ENCODE assay signal across 8 mouse cellular contexts in the genomic region with DNA sequence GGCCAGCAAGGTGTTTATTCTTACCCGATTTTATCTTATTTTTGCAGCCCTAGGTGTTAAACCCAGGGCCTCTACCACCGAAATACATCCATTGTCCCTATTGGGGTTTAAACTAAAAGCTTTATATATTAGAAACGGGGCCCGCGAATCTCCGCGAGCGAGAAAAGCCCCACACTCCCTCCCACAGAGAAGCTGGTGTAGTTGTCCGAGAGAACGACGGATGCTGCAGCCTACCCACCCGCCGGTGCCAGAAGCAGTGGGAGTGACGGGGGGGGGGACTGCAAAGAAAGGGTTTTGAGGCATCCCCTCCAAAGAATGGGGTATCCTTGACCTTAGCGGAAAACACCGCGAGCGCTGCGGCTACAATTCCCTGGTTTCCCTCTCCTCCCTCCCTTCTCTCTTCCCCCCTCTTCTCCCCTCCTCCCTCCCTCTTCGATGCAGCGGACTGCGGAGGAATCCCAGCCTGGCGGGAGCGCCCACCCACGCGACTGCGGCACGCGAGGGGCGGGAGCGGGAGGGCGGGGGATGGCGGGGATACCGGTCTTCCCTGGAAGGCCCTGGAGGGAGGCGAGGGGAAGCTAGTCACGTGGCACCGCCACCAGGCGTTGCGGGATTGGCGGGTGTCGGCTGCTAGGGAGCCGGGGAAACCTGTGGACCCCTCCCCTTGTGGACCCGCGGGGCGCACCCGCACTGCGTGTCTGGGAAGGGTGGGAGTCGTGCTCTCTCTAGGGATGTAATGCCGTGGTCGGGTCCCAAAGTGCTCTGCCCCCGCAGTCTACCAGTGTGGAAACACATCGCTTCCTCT. TPM values are rescaled to one million over a fixed set of nuclear protein-coding genes. Genes with fewer than 3 reads are reported as not detected.
DNase-seq lines count a peak whose midpoint lies in the region; ATAC-seq lines count a peak whose summit lies in the region.

No protein-coding gene starts in this region.

- peak overlapping the region; percentile 48 for H3K4me3 ChIP-seq in hindbrain, embryonic 15.5 days

- peaks cover 28% of the 10 kb centered on the region for H3K4me1 ChIP-seq in hindbrain, embryonic 15.5 days (replicated peaks)

- DNase-seq in gastrocnemius, adult 18-20 months (ENCODE audit: low spot score): peak; percentile 40
- no peak for DNase-seq in gastrocnemius, adult 8-10 months (ENCODE audit: low spot score in 2 of 2)
- peak; percentile 90 for DNase-seq in cerebellum, adult 9-10 months
- peak; percentile 85 to 88 for DNase-seq in frontal cortex, postnatal 14 days (ENCODE audit: low spot score in 2 of 2)
- peak; percentile 84 to 89 for DNase-seq in left cerebral cortex, postnatal 25 days (ENCODE audit: low spot score in 2 of 2)
- peak; percentile 91 for DNase-seq in right cerebral cortex, postnatal 14 days

- H3K9me3 ChIP-seq in hindbrain, embryonic 15.5 days: no peaks in the 10 kb centered on the region

- intact Hi-C loops in left cerebral cortex, postnatal 25 days (cut with DNase I): loop anchor here (2.0 kb wide), 1 partner anchor 28 kb away; no protein-coding TSS in a partner anchor

- peak overlapping the region; percentile 96 for H3K27ac ChIP-seq in hindbrain, embryonic 15.5 days (replicated peaks)

- peak overlapping the region; percentile 62 for H3K9ac ChIP-seq in hindbrain, embryonic 15.5 days

- ATAC-seq in hindbrain, embryonic 15.5 days (ENCODE audit: low FRiP score, low read depth): peak; percentile 96
- ATAC-seq in megakaryocyte progenitor cell, adult 5-6 weeks (replicated peaks; ENCODE audit: poor library complexity): peak; percentile 76

- no peaks in the 10 kb centered on the region for H3K36me3 ChIP-seq in hindbrain, embryonic 15.5 days

- H3K27me3 ChIP-seq in hindbrain, embryonic 15.5 days: no peaks in the 10 kb centered on the region

- under 1% methylated on average over 51 of the region's 52 CpGs for WGBS in hindbrain, embryonic 15.5 days

- peak overlapping the region; percentile 72 for H3K4me2 ChIP-seq in hindbrain, embryonic 15.5 days

RNA-seq across cellular contexts. Expression of a gene that starts 9.4 kb away (rescaled TPM):
- 10 to 100 TPM; 23.3 to 24.4 TPM for total RNA-seq in gastrocnemius, adult 18-20 months (2021)
- 10 to 100 TPM; 23.6 to 27.2 (median 25.0) TPM for total RNA-seq in gastrocnemius, adult 8-10 months (2022)
- polyA plus RNA-seq in hindbrain, embryonic 15.5 days (2015; fragmentation: Nextera tagmentation; extraction: Ambion mirVana): 32.2 and 34.6 TPM in 2 replicates
- 10 to 100 TPM; 58.7 TPM for total RNA-seq in left cerebral cortex, postnatal 25 days (2021)
- 24.5 and 29.0 TPM in 2 replicates for total RNA-seq in megakaryocyte progenitor cell, adult 5-6 weeks (2015)
- 44.3 and 49.5 TPM in 2 replicates for total RNA-seq in megakaryocyte progenitor cell, adult 5-6 weeks (2017)

RNA-seq across cellular contexts. Expression of a gene that starts 56.6 kb away (rescaled TPM):
- not detected for total RNA-seq in gastrocnemius, adult 18-20 months (2021)
- not detected for total RNA-seq in gastrocnemius, adult 8-10 months (2022)
- polyA plus RNA-seq in hindbrain, embryonic 15.5 days (2015; fragmentation: Nextera tagmentation; extraction: Ambion mirVana): 0.14 TPM in 1 of 2 replicates, not detected in the other
- total RNA-seq in left cerebral cortex, postnatal 25 days (2021): not detected
- total RNA-seq in megakaryocyte progenitor cell, adult 5-6 weeks (2015): 1.6 TPM in 1 of 2 replicates, not detected in the other
- 0.12 TPM in 1 of 2 replicates, not detected in the other for total RNA-seq in megakaryocyte progenitor cell, adult 5-6 weeks (2017)

RNA-seq across cellular contexts. Expression of a gene that starts 56.9 kb away (rescaled TPM):
- 10 to 100 TPM; 24.1 to 24.3 TPM for total RNA-seq in gastrocnemius, adult 18-20 months (2021)
- 10 to 100 TPM; 24.9 to 28.2 (median 26.3) TPM for total RNA-seq in gastrocnemius, adult 8-10 months (2022)
- polyA plus RNA-seq in hindbrain, embryonic 15.5 days (2015; fragmentation: Nextera tagmentation; extraction: Ambion mirVana): 84.8 and 93.2 TPM in 2 replicates
- 10 to 100 TPM; 24.8 to 26.5 TPM for total RNA-seq in left cerebral cortex, postnatal 25 days (2021)
- 97.7 and 107 TPM in 2 replicates for total RNA-seq in megakaryocyte progenitor cell, adult 5-6 weeks (2015)
- total RNA-seq in megakaryocyte progenitor cell, adult 5-6 weeks (2017): 165 and 176 TPM in 2 replicates

Comparison
In these comparisons a context has a peak if more than half of its experiments do, and no peak if none do; other contexts are left out.
1. DNase-seq: peak in gastrocnemius, adult 18-20 months (single experiment), cerebellum, adult 9-10 months (single experiment), frontal cortex, postnatal 14 days (2 of 2), left cerebral cortex, postnatal 25 days (2 of 2) and right cerebral cortex, postnatal 14 days (single experiment); none in gastrocnemius, adult 8-10 months (0 of 2).